Mouse (Mus musculus) layer of hippocampus, adult 9-10 months (tissue): ENCODE measurements around the gene Krtap5-2.
"Not testable (repeated sequence)": the region's sequence is repeated elsewhere in the genome, so short reads cannot be mapped to it uniquely, and the experiment has no call there.

Source experiments
- DNase-seq: peaks from one replicate; pipeline ENCODE4 v3.0.0; 2022; ENCODE audit warnings: low spot score

Gene Krtap5-2

DNA sequence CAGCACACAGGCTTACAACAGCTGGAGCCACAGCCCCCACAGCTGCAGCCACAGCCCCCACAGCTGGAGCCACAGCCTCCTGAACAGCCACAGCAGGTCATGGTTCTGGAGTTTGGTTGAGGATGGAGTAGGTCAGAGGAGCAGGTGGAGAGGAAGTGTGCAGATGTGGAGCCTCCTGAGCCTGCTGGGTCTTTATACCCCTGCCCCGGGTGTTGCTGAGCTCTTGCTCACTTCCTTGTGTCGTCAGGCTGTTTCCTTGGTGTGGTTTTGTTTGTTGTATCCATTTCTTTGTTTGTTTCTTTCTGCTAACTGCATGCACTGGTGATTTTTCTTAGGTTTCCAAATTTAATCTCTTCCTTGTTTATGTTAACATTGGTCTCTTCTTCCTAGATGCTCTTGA is 39.9 kb downstream of the Krtap5-2 start, which contains the start of gene Gm39115:
TSS of gene Gm39115 (minus strand) at position 101 of the 400 bp plus-strand sequence.
- not testable (repeated sequence) for DNase-seq

DNA sequence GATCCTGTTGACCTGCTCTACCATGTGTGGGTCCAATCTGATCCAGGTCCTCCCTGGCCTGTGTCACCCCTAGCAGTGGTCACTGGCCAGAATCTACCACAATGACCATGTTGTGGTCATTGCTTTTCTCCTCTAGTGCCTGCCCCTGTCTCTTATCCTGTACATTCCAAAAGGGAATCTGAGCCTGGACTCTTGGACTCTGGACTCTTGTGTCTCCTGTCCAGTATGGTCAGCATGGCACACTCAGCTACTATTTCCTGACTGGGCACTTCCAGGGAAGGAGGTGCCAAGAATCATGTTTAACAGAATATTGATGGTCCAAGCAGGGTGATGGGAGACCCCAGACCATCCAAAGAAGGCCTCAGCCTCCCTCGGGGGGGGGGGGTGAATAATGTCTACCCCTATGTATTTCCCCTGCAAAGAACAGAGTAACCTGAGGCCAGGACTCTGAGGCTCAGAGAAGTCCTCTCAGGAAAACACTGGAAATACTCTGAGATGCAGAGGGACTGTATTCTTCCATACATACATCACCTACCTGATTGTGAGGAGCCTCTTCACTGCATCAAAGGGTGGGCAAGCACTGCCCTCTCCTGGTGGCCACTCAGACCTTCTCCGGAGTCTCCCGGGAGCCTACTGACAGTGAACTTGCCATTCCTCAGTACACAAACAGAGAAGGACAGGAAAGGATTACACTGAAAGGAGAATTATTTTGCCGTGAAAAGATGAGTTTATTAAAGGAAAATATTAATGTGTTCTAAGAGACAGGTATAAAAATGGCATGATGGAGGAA is 41.4 kb downstream of the Krtap5-2 start:
- DNase-seq = no peak

GRCm38 (mm10) chr7:142128843-142129242 is 47.0 kb downstream of the Krtap5-2 start:
- DNase-seq = no peak
